Mouse (Mus musculus) erythroid progenitor cell, adult 5-6 weeks (primary cell): Measurements from ENCODE around the gene Lrrc14b. TPM values are rescaled to one million over a fixed set of nuclear protein-coding genes. Genes with fewer than 3 reads are reported as not detected.

ENCODE experiments used
- ATAC-seq: replicated peaks from 2 replicates; pipeline ENCODE4 v1.8.0; 2016; ENCODE audit warnings: moderate number of reproducible peaks, mild to moderate bottlenecking, moderate TSS enrichment, inconsistent platforms; ENCODE audit not compliant: poor library complexity, low FRiP score, severe bottlenecking
- total RNA-seq, 2 experiments: library from RNA; stranded (forward) in 1 of 2; stranded (reverse) in 1 of 2; fragments of 150-400 nt in 1 of 2; fragments of 186-747, 209-891 nt in 1 of 2; gene quantifications; 2 replicates each; pipeline versions ENCODE4 v1.2.3 to v1.2.4; 2015 to 2017; ENCODE audit warnings: low replicate concordance in 2 of 2

Lrrc14b gene
- total RNA-seq (2015; ENCODE audit: low replicate concordance) (not detected in 2 replicates), total RNA-seq (2017; ENCODE audit: low replicate concordance) (not detected in 2 replicates)

DNA sequence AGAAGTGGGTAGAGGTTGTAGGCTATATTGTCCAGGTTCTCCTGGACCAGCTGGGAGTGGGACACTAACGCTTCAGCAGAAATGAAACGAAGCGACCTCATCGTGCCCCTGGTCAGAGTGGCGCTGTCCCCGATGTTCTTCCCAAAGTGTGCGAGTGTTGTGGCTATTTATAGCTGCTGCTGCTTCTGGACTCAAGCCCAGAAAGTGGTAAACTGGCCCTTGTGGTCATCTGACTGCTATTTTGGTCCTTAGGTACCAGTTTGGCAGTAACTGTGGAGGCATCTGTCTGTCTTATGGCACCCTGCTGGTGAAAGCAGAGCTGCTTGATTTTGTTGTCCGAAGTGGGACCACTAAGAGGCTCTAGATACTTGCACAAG is at the start of gene Lrrc14b:
Lrrc14b (minus strand) TSS at position 147 of the 377 bp plus-strand sequence.
- ATAC-seq = no peak

DNA sequence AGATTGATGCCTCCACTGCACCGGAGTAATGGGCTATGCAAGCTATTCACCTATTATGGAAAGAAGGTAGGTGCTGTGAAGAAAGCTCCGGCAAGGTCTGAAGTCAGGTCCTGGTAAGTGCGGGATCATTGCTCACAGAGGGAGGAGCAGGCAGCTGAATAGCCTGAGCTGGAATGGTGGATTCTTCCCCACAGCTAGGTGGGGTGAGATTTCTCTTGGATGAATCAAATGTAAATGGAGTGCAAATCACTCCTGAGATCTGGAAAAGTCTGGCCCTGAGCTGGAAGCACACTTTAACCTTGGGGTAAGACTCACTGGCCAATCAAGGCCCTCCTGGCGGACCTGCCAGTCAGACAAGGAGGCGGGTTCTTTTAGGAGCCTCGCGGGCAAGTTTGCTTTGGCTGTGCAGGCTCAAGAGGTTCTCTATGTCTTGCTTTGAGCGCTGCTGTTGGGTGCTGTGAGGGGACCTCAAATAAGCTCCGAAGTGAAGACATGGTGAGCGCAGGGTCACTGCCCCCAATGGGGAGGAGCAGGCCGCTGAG is 35.6 kb upstream of the Lrrc14b start, which contains the start of gene Ftl1-ps1:
Ftl1-ps1 (plus strand) TSS at position 397 of the 542 bp plus-strand sequence.
- no peak for ATAC-seq

DNA sequence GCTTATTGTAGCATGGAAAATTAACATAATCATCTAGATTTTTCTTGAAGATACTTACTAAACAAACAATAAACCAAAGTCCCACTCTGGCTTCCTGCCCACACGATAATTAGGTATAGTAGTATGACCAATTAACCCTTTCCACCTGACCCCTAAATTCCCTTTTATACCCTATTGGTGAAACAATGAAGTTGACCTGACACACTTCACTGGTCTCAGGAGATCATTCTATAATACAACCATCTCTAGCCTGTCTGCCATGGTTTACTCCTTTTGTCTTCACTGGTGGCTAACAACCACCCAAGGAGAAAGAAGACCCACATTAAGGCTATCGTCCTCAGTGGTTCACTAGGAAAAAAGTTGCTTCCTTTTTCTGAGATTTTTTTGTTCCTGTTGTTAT is 27.4 kb upstream of the Lrrc14b start:
- no peak for ATAC-seq

DNA sequence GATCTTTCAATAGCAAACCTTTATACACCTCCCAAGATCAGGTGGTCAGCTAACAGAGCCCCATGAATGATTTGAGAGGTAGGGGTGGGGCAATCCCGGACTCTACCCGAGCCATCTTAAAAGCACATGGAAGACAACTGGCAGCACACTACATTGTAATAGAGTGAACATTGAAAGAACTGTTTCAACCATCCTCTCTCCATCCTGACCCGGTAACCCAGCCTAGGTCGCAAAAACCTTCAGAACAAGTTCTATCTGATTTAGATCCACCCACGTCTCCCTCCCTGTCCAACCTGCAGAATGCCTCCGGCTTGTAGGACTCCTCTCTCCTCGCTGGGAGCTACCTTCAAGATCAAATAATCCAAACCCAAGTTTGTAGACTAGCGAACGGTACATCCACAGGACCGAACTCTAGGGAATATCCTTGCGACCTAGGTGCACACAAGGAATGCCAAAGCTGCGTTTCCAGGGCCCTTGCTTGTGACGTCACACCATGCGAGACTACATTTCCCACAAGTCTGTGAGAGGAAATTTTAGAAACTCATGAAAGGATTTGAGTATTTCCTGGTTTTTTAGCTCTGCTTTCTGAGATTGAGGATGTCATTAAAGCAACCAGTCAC is 26.7 kb upstream of the Lrrc14b start, which contains the start of gene Zfp72:
Zfp72 (minus strand) TSS at position 466 of the 620 bp plus-strand sequence.
- ATAC-seq = no peak

DNA sequence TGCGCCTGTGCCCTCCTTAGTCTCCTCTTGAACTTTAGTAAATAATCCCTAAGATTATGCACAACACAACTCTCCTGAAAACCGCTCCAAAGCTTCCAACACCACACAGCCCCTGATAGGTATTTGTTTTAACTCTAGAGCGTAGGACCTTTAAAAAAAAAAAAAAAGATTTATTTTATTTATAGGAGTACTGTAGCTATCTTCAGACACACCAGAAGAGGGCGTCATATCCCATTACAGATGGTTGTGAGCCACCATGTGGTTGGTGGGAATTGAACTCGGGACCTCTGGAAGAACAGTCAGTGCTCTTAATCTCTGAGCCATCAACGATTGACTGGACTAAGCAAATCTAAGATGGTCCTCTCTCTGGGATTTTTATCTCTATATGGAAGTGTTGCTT is 25.9 kb upstream of the Lrrc14b start:
- ATAC-seq = no peak

DNA sequence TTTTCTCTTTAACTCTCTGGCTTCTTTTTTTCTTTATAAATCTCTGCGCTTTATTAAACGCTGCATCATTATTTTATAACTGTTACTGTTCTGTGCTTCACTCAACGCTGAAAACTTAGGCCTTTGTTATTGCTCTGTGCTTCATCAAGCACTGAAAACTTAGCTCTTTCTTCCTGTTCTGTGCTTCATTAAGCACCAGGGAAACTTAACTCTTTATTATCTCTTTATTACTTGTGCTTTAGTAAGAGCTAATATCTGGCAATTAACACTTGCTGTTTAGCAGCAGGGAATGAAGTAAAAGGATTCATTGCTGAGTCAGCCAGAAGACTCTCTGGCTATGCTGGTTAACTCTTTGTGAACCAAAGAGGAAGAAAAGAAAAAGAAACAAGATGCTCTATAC is 18.5 kb upstream of the Lrrc14b start:
- no peak for ATAC-seq

DNA sequence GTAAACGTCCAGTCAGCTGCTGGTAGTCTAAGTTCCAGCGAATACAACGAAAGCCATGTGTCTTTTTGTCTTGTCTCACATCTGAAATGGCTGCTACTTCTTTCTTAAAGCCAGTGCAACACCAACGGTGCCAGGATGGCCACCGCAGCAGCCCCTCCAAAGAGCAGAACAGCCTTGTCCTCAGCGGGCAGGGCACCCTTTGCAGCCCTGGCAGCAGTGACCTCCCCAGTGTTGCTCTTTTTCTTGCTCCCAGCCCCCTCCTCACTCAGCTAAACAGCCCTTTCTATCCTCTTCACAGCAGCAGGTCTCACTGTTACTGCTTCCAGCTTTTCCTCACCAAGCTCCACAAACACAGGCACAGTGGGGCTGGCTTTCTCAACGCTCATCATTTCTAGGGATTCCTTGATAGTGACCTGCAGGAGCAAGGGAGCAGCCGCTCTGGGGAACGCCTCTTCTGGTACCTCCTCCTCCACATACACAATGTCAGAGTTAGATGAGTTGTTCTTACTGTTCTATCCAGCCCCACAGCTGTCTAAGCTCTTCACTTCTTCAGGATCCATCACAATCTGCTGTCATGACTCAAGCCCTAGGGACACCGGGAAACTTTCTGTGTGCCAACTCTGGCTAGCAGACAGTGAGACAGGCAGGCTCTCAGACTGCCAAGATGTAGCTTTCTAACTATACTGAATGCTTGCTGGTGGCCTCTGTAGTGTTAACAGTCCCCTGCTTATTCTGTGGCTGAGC is 17.9 kb upstream of the Lrrc14b start:
- no peak for ATAC-seq

DNA sequence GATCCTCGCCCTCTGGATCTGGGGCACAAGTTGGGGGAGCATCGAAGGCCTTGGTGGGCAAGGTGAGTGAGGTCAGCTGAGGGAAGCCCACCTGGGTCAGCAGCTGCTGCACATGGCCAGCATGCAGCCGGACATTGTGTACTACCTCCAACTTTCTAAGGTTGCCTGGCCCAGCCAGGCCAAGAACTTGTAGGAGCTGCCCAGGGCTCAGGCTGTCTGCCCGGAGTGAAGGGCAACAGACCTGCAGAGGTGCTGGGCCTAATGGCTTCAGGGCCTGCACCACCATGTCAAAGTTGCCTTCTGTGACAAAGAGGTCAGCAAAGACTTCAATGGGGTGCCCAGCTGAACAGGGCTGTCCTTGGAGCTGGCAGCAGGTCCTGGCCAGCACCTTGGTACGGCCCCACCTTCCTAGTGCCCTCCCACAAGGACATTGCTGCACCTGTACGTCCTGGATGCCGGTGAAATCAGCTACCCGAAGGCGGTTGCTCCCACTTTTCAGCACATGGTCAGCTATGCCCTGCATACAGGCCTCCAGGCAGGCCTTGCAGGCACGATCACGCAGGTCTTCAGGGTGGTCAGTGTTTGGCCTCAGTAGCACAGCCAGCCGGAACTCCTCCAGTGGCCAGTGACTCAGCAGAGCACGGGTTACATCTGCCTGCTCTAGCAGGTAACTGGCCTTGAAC is 488 bp downstream of the Lrrc14b start:
- ATAC-seq = no peak

DNA sequence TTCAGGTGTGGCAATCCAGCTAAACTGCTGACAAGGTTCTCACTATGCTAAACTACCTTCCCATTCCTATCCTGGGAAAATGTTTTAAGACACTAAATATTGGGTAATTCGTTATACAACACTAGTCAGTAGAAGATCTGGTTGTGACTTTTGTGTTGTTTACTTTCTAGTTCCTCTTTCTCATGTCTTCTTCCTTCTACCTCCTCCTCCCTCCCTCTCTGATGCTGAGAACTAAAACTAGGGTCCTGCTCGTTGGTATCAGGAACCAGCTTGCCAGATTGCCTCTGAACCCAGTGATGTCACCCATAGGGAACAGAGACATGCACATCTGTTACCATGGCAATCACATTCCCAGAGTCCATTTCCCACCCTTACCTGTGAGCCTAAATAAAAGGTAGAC is 1.6 kb downstream of the Lrrc14b start:
- ATAC-seq = no peak

DNA sequence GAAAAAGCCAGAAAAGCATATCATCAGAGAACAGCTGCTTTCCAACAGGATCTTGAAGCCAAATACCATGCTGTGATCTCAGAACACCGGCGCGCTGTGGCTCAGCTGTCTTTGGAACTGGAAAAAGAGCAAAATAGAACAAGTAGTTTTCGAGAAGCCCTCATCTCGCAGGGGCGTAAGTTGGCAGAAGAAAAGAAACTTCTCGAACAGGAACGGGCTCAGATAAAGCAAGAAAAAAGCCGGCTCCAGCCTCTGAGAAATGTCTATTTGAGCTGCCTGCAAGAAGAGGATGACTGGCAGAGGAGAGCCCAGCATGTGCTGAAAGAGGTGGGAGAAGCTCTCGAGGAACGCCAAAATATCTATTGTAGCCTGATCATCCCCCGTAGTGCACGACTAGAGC is 7.3 kb downstream of the Lrrc14b start:
- no peak for ATAC-seq

DNA sequence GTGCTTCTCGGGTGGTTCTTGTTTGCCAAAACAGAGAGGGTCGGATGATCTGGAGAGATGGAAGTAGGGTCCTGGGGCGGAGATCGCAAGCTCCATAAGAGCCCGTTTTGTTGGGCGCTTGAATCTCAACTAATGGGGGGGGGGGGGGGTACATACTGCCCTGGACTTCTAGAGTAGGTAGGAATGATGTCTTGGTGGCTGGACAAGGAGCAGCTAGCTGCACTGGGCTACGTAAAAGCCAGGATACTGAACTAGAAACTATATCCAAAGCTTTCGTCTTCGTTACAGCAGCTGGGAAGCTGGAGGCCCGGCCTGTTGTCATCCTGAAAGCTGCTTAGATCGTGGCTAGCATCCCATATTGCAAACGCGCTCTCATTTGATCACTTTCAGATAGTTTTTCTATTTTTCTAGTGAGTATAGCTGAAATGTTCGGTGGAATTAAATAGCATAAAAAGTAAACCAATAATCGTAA is 13.3 kb downstream of the Lrrc14b start:
- peak; percentile 33; the same call in 1 of the 2 replicates for ATAC-seq

DNA sequence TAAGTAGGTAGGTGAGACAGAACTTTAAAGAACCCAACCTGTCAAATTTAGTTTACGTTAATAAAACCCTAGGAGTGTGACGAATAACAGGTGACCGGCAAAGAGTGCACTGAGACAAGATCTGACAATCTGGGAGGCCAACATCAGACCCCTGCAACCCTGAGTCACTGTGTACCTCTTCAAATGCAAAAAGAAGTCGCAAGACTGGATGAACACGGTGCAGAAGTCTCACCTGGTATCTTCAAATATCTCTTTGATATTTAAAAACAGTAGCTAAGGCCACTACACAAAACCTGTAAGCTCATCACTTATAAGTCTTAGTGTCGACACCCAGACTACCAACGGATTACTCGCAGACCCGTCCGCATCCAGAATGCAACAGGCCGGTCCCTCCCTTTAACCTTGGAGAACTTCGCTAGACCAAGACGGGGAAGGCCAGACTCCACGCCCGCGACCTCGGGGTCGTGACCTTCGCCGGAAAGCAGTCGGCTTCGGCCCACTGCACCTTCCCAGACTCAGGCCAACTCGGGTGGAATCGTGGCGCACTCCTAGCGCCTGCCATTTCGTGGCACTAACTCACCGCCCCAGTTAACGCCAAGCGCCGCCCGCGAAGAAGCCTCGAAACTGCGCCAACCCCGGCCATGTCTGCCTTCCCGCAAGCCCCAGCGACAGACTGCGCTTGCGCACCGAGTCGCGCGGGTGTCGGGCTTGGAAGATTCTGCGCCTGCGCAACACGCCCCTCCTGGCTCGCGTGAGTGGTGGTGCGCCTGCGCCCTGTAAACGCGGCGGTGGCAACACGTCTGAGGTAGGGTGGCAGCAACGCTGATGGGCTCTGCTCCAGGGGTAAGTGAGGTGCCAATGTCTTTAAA is 14.0 kb downstream of the Lrrc14b start, which contains the start of the genes Sdha and Ccdc127:
Sdha (minus strand) TSS at position 715 of the 869 bp plus-strand sequence.
Ccdc127 (plus strand) TSS at position 744 of the 869 bp plus-strand sequence.
- ATAC-seq = peak; percentile 97

DNA sequence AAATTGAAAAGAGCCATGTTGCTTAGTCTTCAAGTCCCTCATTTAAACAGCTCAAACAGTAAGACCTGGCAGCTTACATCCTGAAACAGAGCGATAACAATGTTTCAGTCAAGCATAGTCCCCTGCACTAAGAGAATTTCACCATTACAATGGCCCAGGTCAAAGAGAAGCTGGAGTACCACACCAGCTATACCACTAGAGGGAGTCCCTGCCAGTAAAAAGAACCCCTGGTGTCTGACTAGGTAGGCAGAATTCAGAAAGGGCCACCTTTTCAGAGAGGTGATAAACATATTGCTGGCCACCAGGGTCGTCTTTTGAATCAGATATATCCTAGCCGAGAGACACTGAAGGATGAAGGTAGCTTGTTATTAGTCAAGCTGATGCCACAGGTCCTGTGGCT is 22.8 kb downstream of the Lrrc14b start:
- ATAC-seq = peak; percentile 76

DNA sequence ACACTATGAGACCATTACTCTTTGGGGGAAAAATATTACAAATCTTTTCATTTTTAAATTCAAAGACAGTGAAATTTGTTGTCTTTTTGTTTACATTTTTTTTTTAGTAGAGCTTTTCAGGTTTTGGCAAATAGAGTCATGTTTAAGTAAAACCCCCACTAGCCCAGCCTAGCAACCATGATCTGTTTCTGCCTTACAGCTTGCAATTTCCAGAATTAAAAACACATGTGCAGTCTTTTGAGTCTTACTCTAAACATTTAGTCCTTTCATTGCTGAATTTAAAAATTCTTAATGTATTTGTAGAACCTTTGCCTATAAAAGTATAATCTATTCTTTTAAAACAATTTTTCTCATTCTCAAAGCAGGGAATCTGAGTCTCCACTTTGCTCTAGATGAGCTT is 34.5 kb downstream of the Lrrc14b start:
- ATAC-seq = no peak

DNA sequence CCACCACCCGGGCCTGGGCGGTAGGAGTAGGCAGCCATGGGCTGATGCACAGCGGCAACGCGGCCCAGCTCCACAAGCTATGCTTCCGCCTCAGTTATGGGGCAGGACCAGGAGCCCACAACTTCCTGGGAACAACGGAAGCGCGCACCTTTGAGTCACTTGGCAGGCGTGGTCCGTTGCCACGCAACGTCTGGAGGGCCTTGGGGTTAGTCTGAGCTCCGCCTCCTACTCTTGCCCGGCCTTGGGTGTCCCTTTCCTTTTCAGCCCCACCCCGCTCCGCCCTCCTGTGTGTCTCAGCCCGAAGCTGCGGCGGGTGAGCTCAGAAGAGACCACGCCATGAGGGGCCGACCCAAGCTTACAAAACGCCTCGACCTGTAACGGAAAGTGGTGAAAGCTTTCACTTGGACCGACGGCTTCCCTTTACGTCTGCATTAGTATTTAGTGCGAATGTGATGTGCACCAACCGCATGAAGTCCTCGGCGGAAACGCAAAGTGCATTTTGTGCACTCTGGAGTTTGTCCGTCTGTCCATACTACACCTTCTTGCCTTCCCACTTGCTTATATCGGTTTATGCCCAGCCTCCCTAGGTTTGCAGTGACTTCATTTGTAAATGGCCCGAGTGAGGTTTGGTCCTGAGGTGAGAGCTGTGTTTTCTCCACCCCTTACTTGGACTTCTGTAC is 46.5 kb downstream of the Lrrc14b start, which contains the start of gene Pdcd6:
Pdcd6 (minus strand) TSS at position 411 of the 680 bp plus-strand sequence.
- peak; percentile 98 for ATAC-seq

DNA sequence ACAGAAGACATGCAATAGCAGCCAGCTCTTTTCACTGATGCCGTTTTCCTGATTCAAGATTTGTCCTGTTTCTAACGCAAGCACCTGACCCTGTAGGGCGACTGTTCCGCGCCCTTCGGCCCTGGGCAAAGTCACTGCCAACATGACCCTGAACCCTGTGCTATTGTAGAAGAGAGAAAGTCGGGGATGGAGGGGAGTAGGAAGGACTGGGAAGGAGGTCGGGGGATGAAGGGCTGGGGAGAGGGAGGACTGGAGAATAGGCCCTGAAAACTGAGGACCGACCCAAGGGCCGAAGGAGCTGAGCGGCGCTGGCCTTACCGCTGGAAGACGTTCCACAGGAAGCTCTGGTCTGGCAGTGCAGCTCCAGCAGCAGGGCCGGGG is 47.0 kb downstream of the Lrrc14b start:
- ATAC-seq = peak; percentile 40

DNA sequence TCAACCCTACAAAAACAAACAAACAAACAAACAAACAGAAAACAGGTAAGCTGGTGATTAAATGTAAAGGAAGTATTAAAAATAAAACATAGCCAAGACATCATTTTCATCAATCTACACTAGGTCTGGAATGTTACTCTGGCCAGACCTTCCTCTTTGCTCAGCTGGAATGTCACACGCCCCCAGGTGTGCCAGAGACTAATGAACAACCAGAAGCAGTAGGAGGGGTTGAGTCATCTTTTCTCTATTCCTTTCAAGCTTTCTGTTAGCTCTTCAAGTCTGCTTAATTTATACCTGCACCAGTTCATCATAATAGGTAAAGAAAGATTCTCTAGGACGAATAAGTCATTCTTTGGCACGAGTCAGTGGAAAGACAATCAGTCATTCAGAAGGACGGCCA is 47.4 kb downstream of the Lrrc14b start:
- no peak for ATAC-seq

DNA sequence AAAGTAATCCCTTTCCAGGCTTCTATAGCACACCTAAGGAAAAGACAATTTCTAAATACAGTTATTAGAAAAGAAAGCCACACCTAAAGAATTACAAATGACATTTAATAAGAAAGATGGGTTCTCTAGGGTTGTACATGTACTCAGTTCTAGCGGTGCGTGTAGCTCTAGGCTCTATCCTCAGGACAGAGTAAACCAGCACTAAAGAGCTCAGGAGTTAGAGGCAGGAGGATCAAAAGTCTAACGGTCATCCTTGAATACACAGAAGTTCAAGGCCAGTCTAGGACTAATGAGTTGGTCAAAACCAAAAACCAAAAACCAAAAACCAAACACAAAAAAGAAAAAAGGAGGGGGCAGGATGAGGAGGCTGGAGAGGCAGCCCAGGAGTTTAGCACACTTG is 49.2 kb downstream of the Lrrc14b start:
- no peak for ATAC-seq
